In genomic region chr1:37957659-37958058, GRCm38 (mm10) we compare ENCODE assay signal across 33 mouse cellular contexts. TPM values are rescaled to one million over a fixed set of nuclear protein-coding genes. Genes with fewer than 3 reads are reported as not detected.
DNase-seq lines count a peak whose midpoint lies in the region; ATAC-seq and TF ChIP-seq lines count a peak whose summit lies in the region.
"Had no signal": no experiment of that assay in that cellular context is flagged by ENCODE, and none has a peak within 500 bp of the region (broad histone marks: within the 10 kb centered on the region; RNA-seq: fewer than 3 reads in every experiment).

Lyg1 (minus strand) TSS chr1:37957759.

- peak within 1 kb of the TSS; percentile 86 for H3K27ac ChIP-seq in lung, embryonic 15.5 days
- no peak within 1 kb of the TSS for H3K27ac ChIP-seq in stomach, postnatal 0 days (replicated peaks)
- H3K27ac ChIP-seq: forebrain, embryonic 10.5 days; gastrocnemius, adult 2 months; heart, embryonic 15.5 days; hindbrain, embryonic 12.5 days; hindbrain, embryonic 15.5 days had no signal

- no peaks in the 10 kb centered on the region for H3K27me3 ChIP-seq in lung, embryonic 15.5 days
- peaks cover 25% of the 10 kb centered on the region for H3K27me3 ChIP-seq in megakaryocyte, embryonic 14.5 days (replicated peaks)
- H3K27me3 ChIP-seq in stomach, postnatal 0 days (ENCODE audit: control insufficient read depth, insufficient read depth, low read length), result no peaks in the 10 kb centered on the region
- H3K27me3 ChIP-seq: heart, embryonic 12.5 days; heart, embryonic 15.5 days; hindbrain, embryonic 12.5 days; hindbrain, embryonic 15.5 days had no signal

- DNase-seq in heart, adult 11 months, result peak; percentile 5
- DNase-seq in heart, postnatal 36 days, result no peak
- no peak for DNase-seq in lung, postnatal 10 days
- no peak for DNase-seq in stomach, postnatal 0 days (ENCODE audit: low spot score)
- no peak for DNase-seq in spleen, postnatal 14 days (ENCODE audit: low spot score in 2 of 2)
- DNase-seq: adrenal gland, postnatal 10 days; adrenal gland, postnatal 36 days; cerebellum, adult 18-20 months; cerebellum, adult 9-10 months; cerebellum, postnatal 14 days; forebrain, postnatal 0 days; gastrocnemius, adult 2 months; gastrocnemius, postnatal 14 days; heart, adult 18-20 months; heart, postnatal 10 days; heart, postnatal 4 days had no signal

- H3K36me3 ChIP-seq in lung, embryonic 15.5 days, result no peaks in the 10 kb centered on the region
- H3K36me3 ChIP-seq in megakaryocyte, embryonic 14.5 days (replicated peaks; ENCODE audit: low read length), result no peaks in the 10 kb centered on the region
- no peaks in the 10 kb centered on the region for H3K36me3 ChIP-seq in stomach, postnatal 0 days (ENCODE audit: control insufficient read depth, insufficient read depth, low read length)
- H3K36me3 ChIP-seq: forebrain, embryonic 10.5 days; G1E; heart, embryonic 12.5 days; heart, embryonic 15.5 days; hindbrain, embryonic 12.5 days; hindbrain, embryonic 15.5 days had no signal

- H3K9me3 ChIP-seq in lung, embryonic 15.5 days, result no peaks in the 10 kb centered on the region
- peaks cover 16% of the 10 kb centered on the region for H3K9me3 ChIP-seq in megakaryocyte, embryonic 14.5 days
- no peaks in the 10 kb centered on the region for H3K9me3 ChIP-seq in stomach, postnatal 0 days (ENCODE audit: control insufficient read depth, low read length)
- H3K9me3 ChIP-seq: forebrain, embryonic 10.5 days; G1E; heart, embryonic 12.5 days; heart, embryonic 15.5 days; hindbrain, embryonic 12.5 days; hindbrain, embryonic 15.5 days had no signal

- no peak for TF ChIP-seq CTCF in stomach, postnatal 0 days (IDR thresholded peaks at IDR 0.05; ENCODE audit: low read depth)

- H3K4me3 ChIP-seq in lung, embryonic 15.5 days, result no peak within 1 kb of the TSS
- H3K4me3 ChIP-seq in megakaryocyte, embryonic 14.5 days (replicated peaks), result peak within 1 kb of the TSS; percentile 65
- no peak within 1 kb of the TSS for H3K4me3 ChIP-seq in stomach, postnatal 0 days (ENCODE audit: low read depth, low read length)
- H3K4me3 ChIP-seq: forebrain, embryonic 10.5 days; gastrocnemius, adult 2 months; heart, embryonic 12.5 days; heart, embryonic 15.5 days; hindbrain, embryonic 12.5 days; hindbrain, embryonic 15.5 days had no signal

- ATAC-seq in lung, embryonic 15.5 days (ENCODE audit: borderline replicate concordance, extremely low read depth, low FRiP score, low TSS enrichment), result no peak
- ATAC-seq in megakaryocyte, adult 5-6 weeks (ENCODE audit: poor library complexity, severe bottlenecking), result no peak
- no peak for ATAC-seq in stomach, postnatal 0 days (ENCODE audit: low FRiP score, low TSS enrichment)
- ATAC-seq: CD4-positive, CD25-positive, alpha-beta regulatory T cell, adult 4 months; forebrain, postnatal 0 days; Patski had no signal

- WGBS in lung, embryonic 15.5 days, result 82% methylated on average over 5 of the region's 5 CpGs
- WGBS in stomach, postnatal 0 days, result 78% methylated on average over 5 of the region's 5 CpGs

- H3K9ac ChIP-seq in lung, embryonic 15.5 days, result no peak within 1 kb of the TSS
- H3K9ac ChIP-seq in stomach, postnatal 0 days (ENCODE audit: low read length), result no peak within 1 kb of the TSS
- H3K9ac ChIP-seq: forebrain, postnatal 0 days; heart, embryonic 12.5 days; heart, embryonic 15.5 days; hindbrain, embryonic 12.5 days; hindbrain, embryonic 15.5 days had no signal

- H3K4me1 ChIP-seq in lung, embryonic 15.5 days, result peaks cover 16% of the 10 kb centered on the region
- peaks cover 11% of the 10 kb centered on the region for H3K4me1 ChIP-seq in megakaryocyte, embryonic 14.5 days
- no peaks in the 10 kb centered on the region for H3K4me1 ChIP-seq in stomach, postnatal 0 days (replicated peaks; ENCODE audit: control insufficient read depth, insufficient read depth)
- H3K4me1 ChIP-seq: hindbrain, embryonic 15.5 days had no signal

- intact Hi-C loops in heart, postnatal 36 days (cut with DNase I), result no loop called here

- H3K4me2 ChIP-seq in lung, embryonic 15.5 days, result peak within 1 kb of the TSS; percentile 43
- H3K4me2 ChIP-seq in stomach, postnatal 0 days (replicated peaks; ENCODE audit: low read depth), result no peak within 1 kb of the TSS
- H3K4me2 ChIP-seq: heart, embryonic 12.5 days; heart, embryonic 15.5 days; hindbrain, embryonic 12.5 days; hindbrain, embryonic 15.5 days had no signal

- TF ChIP-seq EP300 in stomach, postnatal 0 days (optimal IDR thresholded peaks at IDR 0.05), result no peak

RNA-seq across cellular contexts. Expression of gene Lyg1, which starts in this region (rescaled TPM):
- not detected for total RNA-seq in heart, postnatal 36 days (2021)
- not detected in 2 replicates for polyA plus RNA-seq in lung, embryonic 15.5 days (2015; fragmentation: Nextera tagmentation; extraction: Ambion mirVana)
- not detected in 2 replicates for polyA plus RNA-seq in megakaryocyte, embryonic 14.5 days (2012; ENCODE audit: insufficient read depth, low replicate concordance)
- total RNA-seq in megakaryocyte, adult 5-6 weeks (2015), result not detected in 2 replicates
- not detected in 2 replicates for total RNA-seq in megakaryocyte, adult 5-6 weeks (2017)
- polyA plus RNA-seq in stomach, postnatal 0 days (2015; fragmentation: Nextera tagmentation; extraction: Ambion mirVana), result 298 and 319 TPM in 2 replicates
- total RNA-seq: adrenal gland, adult 18-20 months; adrenal gland, postnatal 10 days; adrenal gland, postnatal 36 days; forebrain, postnatal 0 days; G1E; gastrocnemius, adult 2 months; gastrocnemius, postnatal 14 days; gastrocnemius, postnatal 4 days; heart, adult 18-20 months; heart, postnatal 10 days; heart, postnatal 4 days had no signal
- polyA plus RNA-seq: C2C12; CD4-positive, CD25-positive, alpha-beta regulatory T cell, adult 4 months; embryonic facial prominence, embryonic 11.5 days; embryonic facial prominence, embryonic 14.5 days; forebrain, embryonic 10.5 days; forebrain, postnatal 0 days; frontal cortex, adult 2 months; G1E; heart, embryonic 12.5 days; heart, embryonic 15.5 days; hindbrain, embryonic 12.5 days; hindbrain, embryonic 15.5 days; Patski had no signal

Comparison
In these comparisons a context has a peak if more than half of its experiments do, and no peak if none do; other contexts are left out.
1. RNA of gene Lyg1 (polyA plus RNA-seq): 298 to 319 TPM in stomach, postnatal 0 days; not detected in lung, embryonic 15.5 days and not detected in megakaryocyte, embryonic 14.5 days; every median in the first group is over 100 times any median in the second.